Mouse (Mus musculus) small intestine, adult 2 months (tissue): ENCODE results near the gene Cdca3. TPM values are rescaled to one million over a fixed set of nuclear protein-coding genes. Genes with fewer than 3 reads are reported as not detected.
"Not testable (repeated sequence)": the region's sequence is repeated elsewhere in the genome, so short reads cannot be mapped to it uniquely, and the experiment has no call there.

Source experiments
- H3K27ac ChIP-seq: fragments of 200-500 bp; 2 replicates; pipeline ENCODE4 v1.5.1; 2012; ENCODE audit warnings: low read depth, low read length, control low read depth, inconsistent platforms; ENCODE audit not compliant: insufficient read depth
- H3K27me3 ChIP-seq: fragments of 200-500 bp; 2 replicates; pipeline ENCODE4 v1.6.1; 2012; ENCODE audit warnings: mild to moderate bottlenecking, moderate library complexity, low read length, inconsistent platforms; ENCODE audit not compliant: control insufficient read depth, insufficient read depth
- H3K36me3 ChIP-seq: fragments of 200-500 bp; 2 replicates; pipeline ENCODE4 v1.6.1; 2012; ENCODE audit warnings: mild to moderate bottlenecking, low read length, control low read depth, inconsistent platforms; ENCODE audit not compliant: control insufficient read depth, insufficient read depth
- H3K4me1 ChIP-seq: fragments of 200-500 bp; 2 replicates; pipeline ENCODE4 v1.6.1; 2012; ENCODE audit warnings: low read length, inconsistent platforms, mixed read lengths; ENCODE audit not compliant: control insufficient read depth, insufficient read depth, insufficient read length
- H3K4me3 ChIP-seq: fragments of 200-500 bp; 2 replicates; pipeline ENCODE4 v1.5.1; 2012; ENCODE audit warnings: low read depth, mild to moderate bottlenecking, control low read depth, inconsistent platforms, low read length, moderate library complexity
- CTCF ChIP-seq: fragments of 200-500 bp; IDR thresholded peaks from 2 replicates; pipeline ENCODE4 v1.5.1; 2012; ENCODE audit warnings: low read depth, mild to moderate bottlenecking, control low read depth, inconsistent platforms, low read length, moderate library complexity, mixed read lengths; ENCODE audit not compliant: insufficient replicate concordance, insufficient read length; ENCODE audit errors: extremely low read depth
- POLR2A ChIP-seq: fragments of 200-500 bp; IDR thresholded peaks from 2 replicates; pipeline ENCODE4 v1.6.1; 2012; ENCODE audit warnings: low read depth, mild to moderate bottlenecking, control low read depth, inconsistent platforms, low read length, moderate library complexity
- WGBS: fragments of 180-500 bp; shearing (Covaris S2); methylation state at CpG from one replicate; pipeline ENCODE4 v1.1.7; 2018; 5-methylcytosine and 5-hydroxymethylcytosine counted together
- polyA plus RNA-seq: library from polyadenylated mRNA; depleted of rRNA; stranded (reverse); fragments of >200 nt; gene quantifications from 2 replicates; pipeline ENCODE4 v1.2.3, GENCODE M21; 2012

Cdca3 gene
- polyA plus RNA-seq, 1 experiment = 52.9 TPM

DNA sequence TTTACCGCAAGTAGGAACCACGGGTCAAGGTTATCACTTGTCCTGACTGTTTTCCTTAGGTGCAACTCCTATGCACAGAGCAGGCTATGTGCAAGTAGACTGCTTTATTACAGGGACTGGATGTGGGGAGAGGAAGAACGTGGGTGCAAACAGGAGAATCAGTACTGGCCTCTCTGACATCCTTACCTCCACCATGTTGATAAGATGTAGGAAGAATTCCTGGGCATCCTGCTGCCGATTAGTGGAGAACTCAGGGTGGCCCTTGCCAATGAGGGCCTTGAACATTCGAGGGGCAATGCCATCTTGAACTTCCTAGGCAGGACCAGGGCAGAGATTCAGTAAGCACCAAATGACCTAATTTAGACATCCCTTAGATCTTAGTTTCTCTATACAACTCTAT, 8.5 kb upstream of the Cdca3 start:
- 94% methylated on average over 5 of the region's 5 CpGs for WGBS
- H3K36me3 ChIP-seq = peaks cover 79% of the 10 kb centered on the region

DNA sequence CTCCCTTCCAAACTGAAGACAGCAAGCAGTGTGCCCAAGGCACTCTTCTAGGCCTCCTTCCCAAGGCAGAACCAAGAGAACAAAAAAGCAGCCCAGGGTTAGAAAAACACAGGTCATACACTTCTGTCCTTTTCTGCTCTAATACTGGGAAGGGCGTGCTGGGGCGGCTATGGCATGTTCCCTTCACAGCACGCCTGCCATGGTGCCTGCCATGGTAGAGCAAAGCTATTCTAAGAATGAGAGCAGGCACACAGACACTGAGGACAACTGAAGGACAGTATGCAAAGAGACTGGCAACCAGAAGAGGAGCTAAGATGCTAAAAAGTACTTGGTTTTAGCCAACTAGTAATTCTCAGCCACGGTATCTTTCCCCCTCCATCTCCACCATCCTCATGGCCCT, 7.3 kb upstream of the Cdca3 start:
- H3K4me1 ChIP-seq = no peaks in the 10 kb centered on the region
- H3K27me3 ChIP-seq = no peaks in the 10 kb centered on the region
- H3K27ac ChIP-seq = no peak overlapping the region
- peaks cover 77% of the 10 kb centered on the region for H3K36me3 ChIP-seq
- 95% methylated on average over 4 of the region's 4 CpGs for WGBS
- no peak overlapping the region for H3K4me3 ChIP-seq
- TF ChIP-seq CTCF (no peak), POLR2A (no peak)

More for the DNA sequence above, 8.5 kb upstream of the Cdca3 start:
- Histone ChIP-seq H3K27me3 (no peaks in the 10 kb centered on the region), H3K27ac (no peak overlapping the region), H3K4me1 (no peaks in the 10 kb centered on the region), H3K4me3 (no peak overlapping the region)
- no peak for TF ChIP-seq CTCF
- TF ChIP-seq POLR2A = no peak

DNA sequence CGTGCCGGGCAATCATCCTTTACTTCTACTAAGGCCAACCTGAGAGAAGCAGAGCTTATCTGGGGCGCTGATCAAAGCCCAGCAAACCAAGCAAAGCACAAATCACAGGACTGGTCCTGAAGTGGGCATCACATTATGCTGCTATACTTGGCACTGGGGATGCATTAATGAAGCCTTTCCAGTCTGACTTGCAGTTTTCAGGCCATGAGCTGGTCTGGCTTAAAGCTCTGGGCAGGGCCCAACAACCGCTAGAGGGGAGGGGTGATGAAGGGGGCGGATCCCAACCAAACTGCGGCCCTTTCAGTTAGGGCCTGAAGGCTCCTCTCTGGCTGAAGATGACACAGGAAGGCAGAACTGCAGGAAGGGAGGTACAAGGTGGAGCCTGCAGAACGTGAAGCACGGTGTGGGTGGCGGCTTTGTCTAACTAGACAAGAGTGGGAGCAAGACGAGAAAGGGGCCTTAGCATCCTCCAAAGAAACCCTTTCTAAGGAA, 1.2 kb upstream of the Cdca3 start:
- H3K27me3 ChIP-seq = no peaks in the 10 kb centered on the region
- H3K36me3 ChIP-seq = peaks cover 28% of the 10 kb centered on the region
- 17% methylated on average over 10 of the region's 10 CpGs for WGBS
- peaks cover 9% of the 10 kb centered on the region for H3K4me1 ChIP-seq
- TF ChIP-seq POLR2A (no peak; the same call in 1 of the 2 replicates), CTCF (no peak)
- H3K27ac ChIP-seq = no peak overlapping the region
- peak overlapping the region; percentile 52 for H3K4me3 ChIP-seq

DNA sequence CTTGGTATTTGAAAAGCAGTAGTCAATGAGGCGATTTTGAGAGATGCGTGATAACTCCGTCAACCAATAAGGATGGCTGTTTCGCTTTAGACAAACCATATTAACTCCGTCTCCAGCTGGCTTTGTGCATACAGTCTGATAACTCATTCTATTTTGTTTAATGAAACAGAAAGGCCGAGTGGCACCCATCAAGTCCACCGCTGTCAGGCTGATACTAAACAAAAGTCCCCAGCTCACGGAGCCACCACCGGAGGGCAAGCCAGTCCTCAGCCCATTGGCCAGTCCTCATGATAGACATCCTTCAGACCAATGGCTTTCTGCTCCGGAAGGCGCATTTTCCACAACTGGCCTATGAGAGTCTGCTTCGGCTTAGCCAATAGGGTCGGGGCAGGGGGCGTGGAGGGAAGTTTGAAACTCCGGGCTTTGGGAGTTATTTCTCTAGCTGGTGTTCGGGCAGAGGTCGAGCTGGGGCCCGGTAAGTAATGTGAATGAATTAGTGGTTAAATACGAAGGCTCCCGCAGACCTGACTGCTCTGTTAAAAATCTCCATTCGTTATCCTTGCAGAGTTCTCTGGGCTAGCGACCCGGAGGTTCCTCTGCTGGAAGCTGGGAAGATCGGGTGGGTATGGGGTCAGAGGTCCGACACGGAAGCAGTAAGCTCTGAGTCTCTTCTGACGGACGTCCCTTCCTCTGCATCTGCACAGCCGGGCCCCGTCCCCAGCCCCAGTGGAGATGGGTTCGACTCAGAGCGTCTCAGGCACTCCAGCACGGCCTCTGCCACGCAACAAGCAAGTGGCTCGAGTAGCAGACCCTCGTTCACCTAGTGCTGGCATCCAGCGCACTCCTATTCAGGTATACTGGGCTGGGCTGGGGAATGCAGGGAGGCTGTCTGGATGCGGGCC, 703 bp downstream of the Cdca3 start:
- H3K27me3 ChIP-seq = no peaks in the 10 kb centered on the region
- peak overlapping the region; percentile 89 for H3K27ac ChIP-seq
- peaks cover 9% of the 10 kb centered on the region for H3K36me3 ChIP-seq
- H3K4me1 ChIP-seq = peaks cover 9% of the 10 kb centered on the region
- under 1% methylated on average over 38 of the region's 38 CpGs for WGBS
- H3K4me3 ChIP-seq = peak overlapping the region; percentile 71
- 0 out of 2 replicates have a peak, but pooled peaks have one; percentile 17 for TF ChIP-seq CTCF
- peak; percentile 15; the same call in 1 of the 2 replicates for TF ChIP-seq POLR2A

DNA sequence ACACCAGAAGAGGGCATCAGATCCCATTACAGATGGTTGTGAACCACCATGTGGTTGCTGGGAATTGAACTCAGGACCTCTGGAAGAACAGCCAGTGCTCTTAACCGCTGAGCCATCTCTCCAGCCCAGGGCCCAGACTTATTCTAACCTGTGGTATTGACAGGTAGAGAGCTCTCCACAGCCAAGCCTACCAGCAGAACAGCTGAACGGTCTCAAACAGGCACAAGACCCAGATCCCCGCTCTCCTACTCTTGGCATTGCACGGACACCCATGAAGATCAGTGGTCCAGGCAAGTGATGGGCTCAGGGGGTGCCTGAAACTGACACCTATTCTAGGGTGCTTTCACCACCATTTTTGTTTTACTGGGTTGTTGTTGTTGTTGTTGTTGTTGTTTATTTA, 1.9 kb downstream of the Cdca3 start:
- not testable (repeated sequence) for H3K27me3 ChIP-seq, H3K36me3 ChIP-seq, H3K4me3 ChIP-seq, H3K4me1 ChIP-seq, H3K27ac ChIP-seq
- 92% methylated on average over 4 of the region's 4 CpGs for WGBS

DNA sequence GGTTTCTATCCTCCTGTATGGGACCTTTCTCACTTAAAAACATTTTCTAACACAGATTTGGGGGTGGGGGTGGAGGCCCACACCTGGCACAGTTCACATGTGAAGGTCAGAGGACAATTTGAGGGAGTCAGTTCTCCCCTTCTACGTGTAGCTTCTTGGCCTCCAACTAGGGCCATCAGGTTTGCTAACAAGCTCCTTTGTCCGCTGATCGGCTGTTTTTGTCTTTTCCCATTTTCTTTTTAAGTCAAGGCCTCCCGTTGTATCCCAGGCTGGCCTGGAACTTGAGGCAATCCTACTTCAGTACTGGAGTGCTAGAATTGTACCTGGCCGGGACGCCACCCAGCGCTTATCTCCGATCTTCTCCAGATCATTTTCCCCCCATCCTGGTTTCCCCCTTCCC, 2.3 kb downstream of the Cdca3 start:
- Histone ChIP-seq H3K4me3 (no peak overlapping the region), H3K27ac (no peak overlapping the region), H3K27me3 (no peaks in the 10 kb centered on the region), H3K4me1 (peaks cover 9% of the 10 kb centered on the region), H3K36me3 (peaks cover 1% of the 10 kb centered on the region; the same call in 1 of the 2 replicates)
- 88% methylated on average over 8 of the region's 8 CpGs for WGBS
- TF ChIP-seq POLR2A (no peak), CTCF (no peak)

DNA sequence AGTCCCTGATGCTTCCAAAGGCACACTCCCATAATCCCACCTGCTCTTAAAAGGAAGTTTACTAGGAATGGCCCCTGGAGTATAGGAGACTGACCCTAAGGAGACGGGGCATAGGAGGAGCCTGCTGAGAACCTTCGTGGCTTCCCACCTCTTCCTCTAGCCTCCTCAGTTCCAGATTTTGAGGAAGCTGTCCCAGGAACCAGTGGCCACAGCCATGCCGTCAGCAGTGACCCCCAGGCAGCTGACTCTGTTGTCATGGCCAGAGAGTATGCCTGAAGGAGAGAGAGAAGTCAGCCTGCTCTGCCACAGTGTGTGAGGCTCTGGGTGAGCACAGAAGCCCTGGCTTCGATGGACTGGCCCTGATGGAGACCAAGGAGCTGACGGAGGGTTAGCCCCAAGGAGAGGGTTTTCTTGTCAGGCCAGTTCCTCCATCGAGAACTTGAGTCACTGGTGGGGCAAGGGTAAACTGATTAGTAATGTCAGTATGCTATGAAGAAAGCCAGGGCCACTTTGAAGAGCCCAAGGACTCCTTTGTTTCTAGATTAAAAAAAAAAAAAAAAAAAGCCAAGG, 5.2 kb downstream of the Cdca3 start:
- WGBS = 73% methylated on average over 6 of the region's 6 CpGs
- Histone ChIP-seq H3K4me3 (no peak overlapping the region), H3K36me3 (peaks cover 1% of the 10 kb centered on the region; the same call in 1 of the 2 replicates), H3K27ac (no peak overlapping the region), H3K27me3 (no peaks in the 10 kb centered on the region), H3K4me1 (peaks cover 3% of the 10 kb centered on the region)
- no peak for TF ChIP-seq POLR2A
- no peak for TF ChIP-seq CTCF
